Mouse (Mus musculus): ENCODE data around the gene Chia1. TPM values are rescaled to one million over a fixed set of nuclear protein-coding genes. Genes with fewer than 3 reads are reported as not detected.
"Not testable (repeated sequence)": the region's sequence is repeated elsewhere in the genome, so short reads cannot be mapped to it uniquely, and the experiment has no call there.

The Chia1 gene
- 0.92 and 1.1 TPM in 2 replicates for polyA plus RNA-seq (2015; fragmentation: Nextera tagmentation; extraction: Ambion mirVana)

GRCm38 (mm10) chr3:106112929-106113328 lies at the start of gene Chia1:
TSS of gene Chia1 (plus strand) at chr3:106113229.
- Histone ChIP-seq H3K4me2 (no peak within 1 kb of the TSS), H3K36me3 (no peaks in the 10 kb centered on the region), H3K9ac (no peak within 1 kb of the TSS), H3K9me3 (no peaks in the 10 kb centered on the region), H3K27me3 (no peaks in the 10 kb centered on the region), H3K27ac (replicated peaks) (no peak within 1 kb of the TSS), H3K4me3 (no peak within 1 kb of the TSS), H3K4me1 (replicated peaks) (no peaks in the 10 kb centered on the region)
- WGBS = 89% methylated on average over 3 of the region's 3 CpGs
- ATAC-seq (ENCODE audit: low FRiP score, low read depth) = no peak

GRCm38 (mm10) chr3:106067707-106068106 lies 45.3 kb upstream of the Chia1 start:
- not testable (repeated sequence) for H3K9me3 ChIP-seq
- WGBS = 39% methylated on average over 5 of the region's 5 CpGs

DNA sequence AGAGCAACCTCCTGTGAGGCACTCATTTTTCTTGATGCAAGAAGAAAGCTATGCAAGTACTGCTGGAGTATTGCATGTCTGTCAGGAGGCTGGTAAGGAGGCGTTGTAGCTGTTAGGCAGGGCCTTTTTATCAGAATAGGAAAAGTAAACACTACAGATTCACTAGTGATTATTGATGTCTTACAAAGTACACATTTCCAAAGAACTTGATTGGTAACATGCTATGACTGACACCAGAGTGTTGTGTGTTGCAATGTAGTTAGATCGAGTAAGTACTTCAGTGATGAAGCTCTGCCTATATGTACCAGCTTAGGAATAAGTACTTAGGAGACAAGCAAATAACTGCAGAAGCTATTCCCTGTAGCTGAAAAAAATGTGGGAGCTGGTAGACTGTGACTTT lies 42.0 kb upstream of the Chia1 start:
- Histone ChIP-seq H3K4me2 (no peak overlapping the region), H3K27ac (replicated peaks) (no peak overlapping the region), H3K36me3 (no peaks in the 10 kb centered on the region), H3K4me1 (replicated peaks) (no peaks in the 10 kb centered on the region), H3K9ac (no peak overlapping the region), H3K4me3 (no peak overlapping the region), H3K27me3 (no peaks in the 10 kb centered on the region), H3K9me3 (no peaks in the 10 kb centered on the region)
- no peak for ATAC-seq (ENCODE audit: low FRiP score, low read depth)
- WGBS = 91% methylated on average over 2 of the region's 2 CpGs

More at GRCm38 (mm10) chr3:106067707-106068106, 45.3 kb upstream of the Chia1 start:
- H3K36me3 ChIP-seq; H3K9ac ChIP-seq; H3K4me1 ChIP-seq (replicated peaks); H3K27ac ChIP-seq (replicated peaks); H3K27me3 ChIP-seq; H3K4me2 ChIP-seq; H3K4me3 ChIP-seq; ATAC-seq (ENCODE audit: low FRiP score, low read depth): not testable (repeated sequence)

DNA sequence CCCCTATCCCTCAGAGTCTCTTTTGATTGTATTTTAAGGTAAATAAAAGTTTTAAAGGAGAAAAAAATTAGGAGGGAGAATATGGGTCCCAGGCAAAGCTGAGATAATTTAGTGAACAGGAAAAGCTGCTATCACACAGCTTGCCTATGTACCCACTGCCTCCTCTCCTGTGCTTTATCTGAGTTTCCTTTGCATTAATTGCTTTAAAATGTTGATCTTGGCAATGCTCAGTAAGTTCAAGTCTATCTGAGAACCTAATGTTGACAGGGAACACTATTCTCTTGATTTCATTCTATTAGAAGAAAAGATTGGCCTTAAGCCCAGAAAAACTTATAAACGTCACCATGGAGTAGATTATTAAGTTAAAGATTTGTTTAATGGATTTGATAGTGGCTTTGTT lies 38.2 kb upstream of the Chia1 start:
- no peak overlapping the region for H3K4me2 ChIP-seq
- no peak overlapping the region for H3K4me3 ChIP-seq
- no peaks in the 10 kb centered on the region for H3K4me1 ChIP-seq (replicated peaks)
- H3K27ac ChIP-seq (replicated peaks) = no peak overlapping the region
- no peak for ATAC-seq (ENCODE audit: low FRiP score, low read depth)
- 75% methylated on average over 1 of the region's 1 CpGs for WGBS
- H3K9ac ChIP-seq = no peak overlapping the region
- H3K27me3 ChIP-seq = no peaks in the 10 kb centered on the region
- H3K36me3 ChIP-seq = no peaks in the 10 kb centered on the region
- no peaks in the 10 kb centered on the region for H3K9me3 ChIP-seq

DNA sequence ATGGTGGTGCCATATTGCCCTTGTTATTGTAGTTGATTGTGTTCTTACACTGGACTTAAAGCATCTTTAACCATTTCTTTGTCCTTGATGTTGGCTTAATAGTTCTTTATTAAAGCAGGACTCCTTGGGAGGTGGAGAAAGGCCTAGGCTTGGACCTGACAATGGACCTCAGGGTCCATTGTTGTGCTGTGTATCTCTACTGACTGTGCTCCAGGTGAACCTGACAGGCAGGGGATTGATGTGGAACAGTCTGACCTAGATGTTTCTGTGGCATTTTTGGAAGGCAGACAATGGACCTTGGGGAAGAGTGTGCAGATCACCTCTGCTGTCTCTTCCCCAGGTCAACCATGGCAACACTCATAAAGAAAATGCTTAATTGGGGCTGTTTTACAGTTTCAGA lies 14.0 kb downstream of the Chia1 start:
- Histone ChIP-seq H3K27ac (replicated peaks) (no peak overlapping the region), H3K4me3 (no peak overlapping the region), H3K27me3 (no peaks in the 10 kb centered on the region)

GRCm38 (mm10) chr3:106128807-106129493 lies 15.9 kb downstream of the Chia1 start:
- H3K4me2 ChIP-seq = no peak overlapping the region
- no peaks in the 10 kb centered on the region for H3K4me1 ChIP-seq (replicated peaks)
- no peaks in the 10 kb centered on the region for H3K36me3 ChIP-seq
- no peak for ATAC-seq (ENCODE audit: low FRiP score, low read depth)
- no peak overlapping the region for H3K27ac ChIP-seq (replicated peaks)
- H3K9me3 ChIP-seq = peaks cover 10% of the 10 kb centered on the region
- 81% methylated on average over 4 of the region's 4 CpGs for WGBS
- no peak overlapping the region for H3K9ac ChIP-seq
- H3K27me3 ChIP-seq = no peaks in the 10 kb centered on the region
- no peak overlapping the region for H3K4me3 ChIP-seq

More for the DNA sequence above, 14.0 kb downstream of the Chia1 start:
- Histone ChIP-seq H3K36me3 (no peaks in the 10 kb centered on the region), H3K9me3 (peaks cover 12% of the 10 kb centered on the region), H3K9ac (no peak overlapping the region), H3K4me1 (replicated peaks) (no peaks in the 10 kb centered on the region), H3K4me2 (no peak overlapping the region)
- no peak for ATAC-seq (ENCODE audit: low FRiP score, low read depth)

- no peaks in the 10 kb centered on the region for H3K4me1 ChIP-seq (replicated peaks)
- H3K36me3 ChIP-seq = no peaks in the 10 kb centered on the region
- no peaks in the 10 kb centered on the region for H3K9me3 ChIP-seq
- 64% methylated on average over 5 of the region's 5 CpGs for WGBS
- H3K4me2 ChIP-seq = no peak overlapping the region
- no peak overlapping the region for H3K4me3 ChIP-seq
- H3K27ac ChIP-seq (replicated peaks) = no peak overlapping the region
- ATAC-seq (ENCODE audit: low FRiP score, low read depth) = peak; percentile 88
- H3K27me3 ChIP-seq = no peaks in the 10 kb centered on the region
- H3K9ac ChIP-seq = no peak overlapping the region
Measured at GRCm38 (mm10) chr3:106131690-106132089, 18.7 kb downstream of the Chia1 start.

- Histone ChIP-seq H3K9me3 (0 out of 2 replicates have a peak, but pooled peaks cover 2% of the 10 kb centered on the region), H3K27ac (replicated peaks) (no peak overlapping the region), H3K36me3 (no peaks in the 10 kb centered on the region), H3K4me3 (no peak overlapping the region), H3K4me1 (replicated peaks) (no peaks in the 10 kb centered on the region), H3K4me2 (no peak overlapping the region), H3K9ac (no peak overlapping the region), H3K27me3 (no peaks in the 10 kb centered on the region)
- WGBS = 93% methylated on average over 10 of the region's 10 CpGs
- ATAC-seq (ENCODE audit: low FRiP score, low read depth) = no peak
Measured at GRCm38 (mm10) chr3:106144081-106144480, 31.1 kb downstream of the Chia1 start.

DNA sequence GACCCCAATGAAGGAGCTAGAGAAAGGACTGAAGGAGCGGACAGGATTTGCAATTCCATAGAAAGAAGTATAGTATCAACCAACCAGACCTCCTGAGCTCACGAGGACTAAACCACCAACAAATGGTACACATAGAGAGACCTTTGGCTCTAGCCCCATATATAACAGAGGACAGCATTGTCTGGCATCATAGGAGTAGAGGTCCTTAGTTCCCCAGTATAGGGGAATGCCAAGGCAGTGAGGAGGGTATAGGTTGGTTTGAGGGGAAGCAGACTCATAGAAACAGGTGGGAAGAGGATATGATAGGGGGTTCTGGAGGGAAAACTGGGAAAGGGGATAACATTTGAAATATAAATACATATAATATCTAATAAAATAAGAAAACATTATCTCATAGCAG lies 41.4 kb downstream of the Chia1 start:
- H3K27ac ChIP-seq (replicated peaks) = no peak overlapping the region
- H3K9me3 ChIP-seq = no peaks in the 10 kb centered on the region
- no peaks in the 10 kb centered on the region for H3K36me3 ChIP-seq
- no peaks in the 10 kb centered on the region for H3K27me3 ChIP-seq
- WGBS = 92% methylated on average over 2 of the region's 2 CpGs
- ATAC-seq (ENCODE audit: low FRiP score, low read depth) = no peak
- H3K4me2 ChIP-seq = no peak overlapping the region
- H3K4me3 ChIP-seq = no peak overlapping the region
- H3K9ac ChIP-seq = no peak overlapping the region
- no peaks in the 10 kb centered on the region for H3K4me1 ChIP-seq (replicated peaks)

- Histone ChIP-seq H3K4me3 (no peak within 1 kb of the TSS), H3K36me3 (no peaks in the 10 kb centered on the region), H3K4me1 (replicated peaks) (no peaks in the 10 kb centered on the region), H3K4me2 (no peak within 1 kb of the TSS), H3K9me3 (no peaks in the 10 kb centered on the region), H3K27ac (replicated peaks) (no peak within 1 kb of the TSS), H3K9ac (no peak within 1 kb of the TSS), H3K27me3 (no peaks in the 10 kb centered on the region)
- ATAC-seq (ENCODE audit: low FRiP score, low read depth) = no peak
- 86% methylated on average over 3 of the region's 3 CpGs for WGBS
Measured at GRCm38 (mm10) chr3:106167464-106167863, 54.4 kb downstream of the Chia1 start, which contains the start of gene Chil3. TSS of gene Chil3 (minus strand) at chr3:106167564.

GRCm38 (mm10) chr3:106170522-106171053 lies 57.6 kb downstream of the Chia1 start:
- Histone ChIP-seq H3K4me2 (no peak overlapping the region), H3K4me1 (replicated peaks) (no peaks in the 10 kb centered on the region), H3K36me3 (no peaks in the 10 kb centered on the region), H3K27me3 (no peaks in the 10 kb centered on the region), H3K9me3 (no peaks in the 10 kb centered on the region), H3K9ac (no peak overlapping the region), H3K4me3 (no peak overlapping the region), H3K27ac (replicated peaks) (no peak overlapping the region)
- ATAC-seq (ENCODE audit: low FRiP score, low read depth) = no peak
- 65% methylated on average over 1 of the region's 1 CpGs for WGBS

- H3K27me3 ChIP-seq = no peaks in the 10 kb centered on the region
- H3K27ac ChIP-seq (replicated peaks) = no peak overlapping the region
- ATAC-seq (ENCODE audit: low FRiP score, low read depth) = no peak
- WGBS = 93% methylated on average over 1 of the region's 1 CpGs
- H3K4me3 ChIP-seq = no peak overlapping the region
- no peaks in the 10 kb centered on the region for H3K4me1 ChIP-seq (replicated peaks)
- no peaks in the 10 kb centered on the region for H3K36me3 ChIP-seq
- no peaks in the 10 kb centered on the region for H3K9me3 ChIP-seq
- no peak overlapping the region for H3K9ac ChIP-seq
- no peak overlapping the region for H3K4me2 ChIP-seq
Measured at GRCm38 (mm10) chr3:106171135-106171731, 58.2 kb downstream of the Chia1 start.
